Mouse (Mus musculus): ENCODE measurements around the gene Gm10134.
"Not testable (repeated sequence)": the region's sequence is repeated elsewhere in the genome, so short reads cannot be mapped to it uniquely, and the experiment has no call there.

Gene Gm10134

GRCm38 (mm10) chr2:28505795-28506194 lies at the start of gene Gm10134:
Gm10134 (plus strand) TSS chr2:28506095.
- no peak for DNase-seq (ENCODE audit: low spot score)

DNA sequence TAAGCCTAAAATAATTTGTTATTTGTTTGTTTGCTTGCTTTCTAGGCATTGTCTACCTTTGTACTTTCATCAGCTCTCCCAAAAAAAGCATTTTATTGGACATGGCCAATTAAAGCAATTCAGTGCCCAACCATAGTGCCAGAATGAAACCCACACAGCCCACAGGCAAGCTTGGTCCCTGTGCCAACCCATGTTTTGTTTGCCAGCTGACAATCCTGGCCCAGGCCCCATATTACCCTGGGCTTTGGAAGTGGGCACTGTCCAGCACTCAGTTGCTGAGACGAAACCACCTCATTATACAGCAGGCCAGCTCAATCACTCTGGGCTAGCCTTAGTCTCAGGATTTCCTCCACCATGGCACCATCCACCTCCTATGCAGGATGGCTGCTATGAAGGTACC lies 49.3 kb upstream of the Gm10134 start:
- no peak for DNase-seq (ENCODE audit: low spot score)

- no peak for DNase-seq (ENCODE audit: low spot score)
Measured at GRCm38 (mm10) chr2:28463919-28464318, 42.0 kb upstream of the Gm10134 start.

GRCm38 (mm10) chr2:28464919-28465318 lies 41.0 kb upstream of the Gm10134 start:
- DNase-seq (ENCODE audit: low spot score): no peak

GRCm38 (mm10) chr2:28465836-28466518 lies 39.9 kb upstream of the Gm10134 start, which contains the start of gene 1700007K13Rik:
1700007K13Rik (minus strand) TSS chr2:28466332.
- DNase-seq (ENCODE audit: low spot score): peak; percentile 39

DNA sequence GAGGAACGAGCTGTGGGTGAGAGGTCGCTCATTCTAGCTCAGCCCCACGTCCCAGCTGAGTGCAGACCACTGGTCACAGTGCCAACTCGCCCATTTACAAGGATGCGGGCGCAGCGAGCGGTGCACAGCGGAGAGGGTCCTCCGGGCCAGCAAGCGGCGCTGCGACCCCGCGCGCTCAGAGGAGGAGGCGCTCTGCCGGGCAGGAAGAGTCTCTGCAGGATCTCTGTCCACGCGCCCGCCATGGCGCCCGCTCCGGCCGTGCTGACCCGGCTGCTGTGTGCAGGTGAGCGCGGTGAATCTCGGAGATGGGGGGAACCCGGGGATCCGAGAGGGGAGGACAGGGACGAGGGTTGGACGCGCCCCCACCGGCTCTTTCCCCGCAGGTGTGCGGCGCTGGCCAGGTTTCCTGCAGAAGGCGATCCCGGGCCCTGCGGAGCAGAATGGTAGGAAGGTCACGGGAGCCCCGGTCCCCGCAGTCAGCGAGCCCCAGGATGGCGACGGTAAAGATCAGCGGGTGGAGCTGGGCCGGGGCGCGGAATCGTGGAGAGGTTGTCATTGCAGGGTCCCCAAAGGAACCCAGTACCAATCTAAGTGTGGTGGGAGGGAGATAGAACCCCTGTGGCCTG lies 37.9 kb upstream of the Gm10134 start, which contains the start of gene Mrps2:
Gene Mrps2 (plus strand): TSS at position 207 of the 626 bp plus-strand sequence.
- DNase-seq (ENCODE audit: low spot score): peak; percentile 69

- no peak for DNase-seq (ENCODE audit: low spot score)
Measured at GRCm38 (mm10) chr2:28468486-28469225, 37.2 kb upstream of the Gm10134 start.

DNA sequence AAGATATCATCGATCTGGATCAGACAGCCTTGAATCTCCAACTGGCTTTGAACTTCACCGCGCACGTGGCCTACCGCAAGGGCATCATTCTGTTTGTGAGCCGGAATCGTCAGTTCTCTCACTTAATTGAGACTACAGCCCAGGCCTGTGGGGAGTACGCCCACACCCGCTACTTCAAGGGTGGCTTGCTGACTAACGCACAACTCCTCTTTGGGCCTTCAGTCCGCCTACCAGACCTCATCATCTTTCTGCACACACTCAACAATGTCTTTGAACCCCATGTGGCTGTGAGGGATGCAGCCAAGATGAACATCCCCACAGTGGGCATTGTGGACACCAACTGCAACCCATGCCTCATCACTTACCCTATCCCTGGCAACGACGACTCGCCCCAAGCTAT lies 36.4 kb upstream of the Gm10134 start:
- no peak for DNase-seq (ENCODE audit: low spot score)

GRCm38 (mm10) chr2:28470591-28470990 lies 35.3 kb upstream of the Gm10134 start:
- no peak for DNase-seq (ENCODE audit: low spot score)

DNA sequence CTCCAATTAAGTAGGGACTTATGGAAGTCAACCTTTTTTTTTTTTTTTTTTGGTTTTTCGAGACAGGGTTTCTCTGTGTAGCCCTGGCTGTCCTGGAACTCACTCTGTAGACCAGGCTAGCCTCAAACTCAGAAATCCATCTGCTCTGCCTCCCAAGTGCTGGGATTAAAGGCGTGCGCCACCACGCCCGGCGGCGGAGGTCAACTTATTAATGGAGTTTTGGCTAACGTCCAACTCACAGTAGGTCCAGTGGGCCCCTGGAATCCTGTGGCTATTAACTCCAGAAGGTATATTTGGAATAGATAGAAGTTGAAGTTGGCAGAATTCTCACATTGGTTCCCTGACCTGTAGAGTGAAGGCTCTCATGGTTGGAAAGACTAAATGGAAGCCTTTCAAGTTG lies 33.9 kb upstream of the Gm10134 start:
- DNase-seq (ENCODE audit: low spot score): not testable (repeated sequence)

GRCm38 (mm10) chr2:28477993-28478392 lies 27.9 kb upstream of the Gm10134 start:
- DNase-seq (ENCODE audit: low spot score): not testable (repeated sequence)

GRCm38 (mm10) chr2:28479208-28480204 lies 26.4 kb upstream of the Gm10134 start:
- DNase-seq (ENCODE audit: low spot score): no peak

- DNase-seq (ENCODE audit: low spot score): no peak
Measured at GRCm38 (mm10) chr2:28483861-28484260, 22.0 kb upstream of the Gm10134 start.

DNA sequence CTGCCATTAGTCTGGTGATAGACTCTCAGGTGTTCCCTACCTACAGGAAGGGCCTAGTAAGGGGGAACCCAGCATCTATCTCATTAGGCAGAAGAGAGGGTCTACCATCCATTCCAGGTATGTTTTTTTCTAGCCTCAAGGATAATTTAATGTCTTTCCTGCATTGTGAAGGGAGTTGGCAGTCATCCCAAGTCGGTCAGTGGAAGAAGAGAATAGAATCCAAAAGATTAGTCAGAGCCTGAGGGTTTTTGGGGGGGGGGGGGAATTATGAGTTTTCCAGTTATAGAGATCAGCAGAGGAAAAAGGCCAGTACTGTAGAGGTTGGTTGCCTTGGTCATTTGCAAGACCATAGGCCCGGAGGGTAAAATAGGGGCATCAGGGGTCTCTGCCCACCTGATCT lies 11.4 kb upstream of the Gm10134 start:
- no peak for DNase-seq (ENCODE audit: low spot score)

- DNase-seq (ENCODE audit: low spot score): no peak
Measured at GRCm38 (mm10) chr2:28495207-28495756, 10.6 kb upstream of the Gm10134 start.

- no peak for DNase-seq (ENCODE audit: low spot score)
Measured at GRCm38 (mm10) chr2:28495801-28496595, 9.9 kb upstream of the Gm10134 start.

DNA sequence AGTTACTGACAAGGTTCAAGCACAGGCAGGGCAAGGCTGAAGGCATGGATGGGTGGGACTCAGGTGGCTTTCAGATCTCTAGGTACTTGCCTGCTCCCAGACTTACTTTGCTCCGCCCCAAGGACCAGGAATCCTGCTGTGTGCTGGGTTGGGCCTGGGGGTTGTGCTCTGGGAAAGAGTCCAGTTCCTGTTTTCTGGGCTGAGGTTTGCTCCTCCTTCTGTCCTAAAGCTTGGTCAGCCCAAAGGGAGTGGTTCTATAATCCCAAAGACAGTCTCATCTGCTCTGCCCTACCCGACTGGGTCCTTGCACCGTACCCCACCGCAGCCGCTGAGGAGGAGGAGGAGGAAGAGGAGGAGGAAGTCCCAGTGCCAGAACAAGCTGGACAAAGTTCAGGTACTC lies 9.2 kb upstream of the Gm10134 start, which contains the start of gene Gbgt1:
Gene Gbgt1 (plus strand): TSS at position 221 of the 400 bp plus-strand sequence.
- no peak for DNase-seq (ENCODE audit: low spot score)

- no peak for DNase-seq (ENCODE audit: low spot score)
Measured at GRCm38 (mm10) chr2:28497561-28497960, 8.3 kb upstream of the Gm10134 start.

DNA sequence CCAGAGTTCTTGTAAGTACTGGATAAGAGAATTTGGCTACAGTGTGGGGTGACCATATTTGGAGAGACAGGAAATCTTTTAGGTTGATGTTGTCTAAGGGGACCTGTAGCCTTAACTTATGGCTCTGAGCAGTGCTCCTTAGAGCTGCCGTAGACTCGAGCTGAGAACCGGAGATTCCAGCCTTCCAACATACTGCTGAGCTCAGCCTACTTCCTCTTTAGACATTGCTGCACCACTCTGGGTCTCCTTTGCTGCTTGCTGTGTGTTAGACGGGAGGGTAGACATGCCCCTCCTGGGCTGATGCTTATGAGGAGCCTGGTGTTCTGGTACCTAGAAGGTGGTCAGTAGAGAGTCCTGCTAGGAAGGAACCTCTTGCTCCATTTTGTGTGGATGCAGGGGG lies 7.5 kb upstream of the Gm10134 start:
- no peak for DNase-seq (ENCODE audit: low spot score)

- DNase-seq (ENCODE audit: low spot score): no peak
Measured at GRCm38 (mm10) chr2:28502987-28503386, 2.9 kb upstream of the Gm10134 start.
